Mouse (Mus musculus) Muller cell, postnatal 12 days (primary cell): ENCODE measurements at regions not wholly inside any gene's neighbourhood (a gene's known extent, or its start where the extent isn't known, plus 50 kb on each side); places are given as distances from the start of the nearest gene placed in this dataset.
A peak's percentile ranks its signal among the peaks of the same experiment; 100 is the strongest.

Experiments used
- DNase-seq: peaks from one replicate; pipeline ENCODE4 v3.0.0-alpha.2; 2015; ENCODE audit errors: inconsistent ontology term

- no peak for DNase-seq
These were observed 75.0 kb upstream of the Epc2 start for GRCm38 (mm10) chr2:49376281-49376680.

GRCm38 (mm10) chr2:49379222-49379805, 72.0 kb upstream of the Epc2 start:
- DNase-seq = peak; percentile 27

GRCm38 (mm10) chr2:49380965-49381364, 70.3 kb upstream of the Epc2 start:
- no peak for DNase-seq

GRCm38 (mm10) chr2:49386747-49387146, 64.5 kb upstream of the Epc2 start:
- no peak for DNase-seq

GRCm38 (mm10) chr2:49391322-49392262, 59.7 kb upstream of the Epc2 start:
- DNase-seq = no peak
